Mouse (Mus musculus) gastrocnemius, adult 18-20 months (tissue): ENCODE data around the gene Atxn2. TPM values are rescaled to one million over a fixed set of nuclear protein-coding genes. Genes with fewer than 3 reads are reported as not detected.

Experiments
- DNase-seq: peaks from one replicate; pipeline ENCODE4 v3.0.0; 2021; ENCODE audit warnings: low spot score
- total RNA-seq, 2 experiments: library from RNA; stranded (reverse); gene quantifications; 2 replicates each; pipeline ENCODE4 v1.2.3; 2021

Atxn2 gene
- total RNA-seq, 2 experiments from 2014 or later: 80.1 to 109 TPM

DNA sequence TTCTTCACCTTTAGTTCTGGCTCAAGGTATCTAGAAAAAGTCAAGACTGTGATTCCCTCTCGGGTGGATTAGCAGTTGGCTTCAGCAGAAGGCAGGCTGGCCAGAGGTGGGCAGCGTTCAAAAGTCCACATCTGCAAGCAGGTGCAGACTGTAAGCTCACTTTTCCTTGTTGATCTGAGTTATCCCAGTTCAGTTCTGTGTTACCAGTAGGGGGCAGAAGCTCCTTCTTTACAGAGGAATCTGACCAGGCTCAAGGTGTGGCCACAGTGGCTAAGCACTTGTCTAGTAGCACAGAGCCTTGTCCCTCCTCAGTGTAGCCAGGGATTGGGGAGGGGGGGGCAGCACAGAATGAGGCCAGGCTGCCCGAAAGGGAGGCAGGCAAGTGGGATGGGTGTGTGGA lies 103.9 kb downstream of the Atxn2 start:
- peak; percentile 81 for DNase-seq

DNA sequence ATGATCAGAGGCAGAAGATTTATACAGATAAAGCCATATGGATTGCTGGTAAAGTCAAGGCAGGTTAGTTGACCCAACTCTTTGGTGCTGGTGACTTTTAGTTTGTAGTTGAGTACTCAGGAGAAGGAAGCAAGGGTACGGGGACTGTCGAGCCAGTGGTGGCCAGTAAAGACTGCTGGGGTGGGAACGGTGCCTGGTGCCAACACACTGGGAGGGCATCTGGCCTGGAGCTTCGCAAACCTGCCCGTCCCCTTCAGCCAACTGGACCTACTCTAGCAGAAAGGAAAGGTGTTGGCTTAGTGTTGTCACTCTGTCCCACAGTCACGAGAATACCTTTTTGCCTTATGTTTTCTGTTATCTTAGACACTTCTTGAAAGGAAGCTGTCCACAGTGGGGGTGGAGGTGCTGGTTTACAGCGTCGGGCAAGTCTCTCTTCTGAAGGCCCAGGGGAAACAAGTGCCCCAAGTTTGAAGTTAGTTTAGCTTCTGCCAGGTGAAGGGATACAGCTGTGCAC lies 104.8 kb downstream of the Atxn2 start:
- DNase-seq: no peak

DNA sequence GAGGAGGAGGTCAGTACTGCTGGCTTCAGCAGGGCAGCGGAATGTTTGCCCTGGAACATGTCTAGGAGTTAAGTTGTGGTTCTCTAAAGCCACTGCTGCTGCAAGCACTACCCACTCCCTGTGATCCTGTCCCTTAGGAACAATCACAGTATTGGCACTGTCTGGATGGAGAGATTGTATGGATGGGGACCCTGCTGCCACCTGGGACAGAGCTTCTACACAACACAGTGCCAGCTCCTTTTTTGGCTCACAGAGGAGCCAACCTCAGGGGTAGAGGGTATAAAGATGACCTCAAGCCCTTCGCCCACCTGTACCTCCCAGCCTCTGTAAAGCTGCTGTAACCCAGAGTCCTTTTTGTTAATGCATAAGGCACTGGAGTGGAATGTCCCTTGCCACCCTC lies 105.5 kb downstream of the Atxn2 start:
- DNase-seq: no peak

DNA sequence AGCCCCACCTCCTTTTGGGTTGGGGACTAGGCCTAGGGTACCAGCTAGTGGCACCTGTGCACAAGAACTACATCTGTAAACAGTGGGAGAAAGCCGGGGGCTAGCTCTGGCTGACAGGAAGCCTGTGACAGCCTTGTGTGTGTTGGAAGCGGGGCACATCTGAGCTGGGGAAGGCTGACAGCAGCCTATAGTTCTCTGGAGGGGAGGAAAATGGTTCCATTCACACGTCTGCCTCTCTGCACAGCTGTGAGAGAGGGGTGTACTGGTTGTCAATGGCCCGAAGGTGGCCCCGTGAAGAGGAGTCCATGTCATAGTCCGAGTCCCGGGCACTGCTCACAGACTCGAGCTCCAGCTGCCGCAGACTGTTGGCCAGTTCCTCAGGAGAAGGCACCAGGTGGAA lies 106.4 kb downstream of the Atxn2 start:
- no peak for DNase-seq

DNA sequence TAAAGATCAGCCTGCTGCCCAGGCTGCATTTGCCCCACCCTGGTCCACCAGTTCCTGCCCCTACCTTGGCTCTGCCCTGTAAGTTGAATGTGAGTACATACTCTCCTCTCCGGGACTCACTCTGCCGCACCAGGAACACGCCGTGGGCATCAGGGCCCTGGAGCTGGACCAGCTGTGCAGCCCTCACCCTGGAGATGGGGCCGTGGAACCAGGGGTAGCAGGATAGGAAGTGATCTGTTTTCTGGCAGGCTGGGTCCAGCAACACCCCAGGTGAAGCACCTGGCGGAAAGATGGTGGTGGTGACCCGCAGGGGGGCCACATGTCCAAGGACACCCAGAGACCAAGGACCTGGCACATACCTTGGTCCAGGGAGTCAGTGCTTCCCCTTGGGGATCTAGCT lies 107.3 kb downstream of the Atxn2 start:
- no peak for DNase-seq

DNA sequence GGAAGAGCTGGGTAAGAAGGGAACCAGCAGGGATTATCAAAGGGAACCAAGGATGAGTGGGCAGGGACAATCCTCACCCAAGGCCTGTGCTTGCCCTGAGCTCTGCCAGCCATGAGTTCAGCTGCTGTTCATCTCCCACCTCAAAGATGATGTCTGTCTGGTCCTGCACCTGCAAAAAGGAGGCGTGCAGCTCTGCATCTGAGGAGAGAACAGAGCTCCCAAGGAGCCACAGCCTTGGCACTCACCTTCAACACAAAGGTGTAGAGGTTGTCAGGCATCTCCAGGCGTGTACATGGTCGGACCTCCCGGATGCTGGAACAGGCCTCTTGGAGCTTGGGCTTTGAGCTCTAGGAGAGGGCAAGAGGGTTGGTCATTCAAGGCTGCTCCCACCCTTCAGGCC lies 107.7 kb downstream of the Atxn2 start:
- no peak for DNase-seq

DNA sequence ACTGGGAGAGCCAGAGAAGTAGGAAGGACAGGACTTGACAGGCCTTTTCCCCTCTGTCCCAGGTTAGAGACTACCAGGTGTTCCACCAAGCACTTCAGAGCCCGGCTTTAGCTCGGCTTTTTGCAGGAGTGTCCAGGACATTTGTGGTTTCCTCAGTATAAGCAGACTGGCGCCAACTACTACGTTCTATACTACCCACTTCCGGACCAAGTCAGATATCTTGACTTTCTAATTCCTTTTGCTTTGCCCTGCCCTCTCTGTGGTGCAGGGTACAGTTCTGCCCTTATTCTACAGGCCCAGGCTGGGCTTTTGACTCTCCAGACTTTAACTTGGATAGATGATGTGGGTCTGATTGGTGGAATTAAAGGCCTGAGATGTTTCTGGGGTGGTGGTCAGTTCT lies 108.4 kb downstream of the Atxn2 start:
- no peak for DNase-seq

DNA sequence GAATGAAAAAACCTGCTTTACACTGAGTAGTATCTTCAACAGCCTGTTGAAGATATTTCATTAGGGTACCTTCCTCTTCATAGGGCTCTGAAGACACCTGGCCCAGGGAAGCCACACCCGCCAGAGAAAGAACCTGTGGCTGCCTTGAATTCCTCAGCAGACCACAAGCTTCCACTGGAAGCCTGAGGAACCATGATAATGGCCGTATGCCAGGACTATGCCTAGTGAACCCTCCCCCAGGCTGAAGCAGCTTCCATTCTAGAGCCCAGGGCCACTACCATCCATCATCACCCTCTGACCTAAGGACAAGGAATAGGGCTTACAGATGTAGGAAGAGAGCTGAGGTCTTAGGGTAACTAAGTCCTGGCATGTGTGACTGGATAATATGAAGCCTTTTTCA lies 109.0 kb downstream of the Atxn2 start:
- no peak for DNase-seq

DNA sequence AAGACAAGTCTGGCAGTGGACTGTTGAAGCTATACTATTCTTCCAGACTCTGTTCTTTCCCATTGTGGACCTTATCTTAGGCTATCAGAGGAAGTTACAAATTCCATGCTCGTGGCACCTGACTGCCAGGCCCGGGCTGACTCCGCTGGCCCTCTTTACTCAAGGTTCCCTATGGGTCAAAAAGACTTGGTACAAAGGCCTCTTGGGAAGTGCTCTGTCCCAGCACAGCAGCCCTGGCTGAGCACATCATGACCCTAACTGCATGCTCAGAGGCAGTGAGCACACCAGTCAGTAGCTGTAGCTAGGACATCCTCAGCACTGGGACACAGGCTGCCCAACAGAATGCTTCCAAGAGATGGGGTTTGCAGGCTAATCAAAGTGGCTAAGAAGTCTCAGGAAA lies 109.5 kb downstream of the Atxn2 start:
- no peak for DNase-seq

DNA sequence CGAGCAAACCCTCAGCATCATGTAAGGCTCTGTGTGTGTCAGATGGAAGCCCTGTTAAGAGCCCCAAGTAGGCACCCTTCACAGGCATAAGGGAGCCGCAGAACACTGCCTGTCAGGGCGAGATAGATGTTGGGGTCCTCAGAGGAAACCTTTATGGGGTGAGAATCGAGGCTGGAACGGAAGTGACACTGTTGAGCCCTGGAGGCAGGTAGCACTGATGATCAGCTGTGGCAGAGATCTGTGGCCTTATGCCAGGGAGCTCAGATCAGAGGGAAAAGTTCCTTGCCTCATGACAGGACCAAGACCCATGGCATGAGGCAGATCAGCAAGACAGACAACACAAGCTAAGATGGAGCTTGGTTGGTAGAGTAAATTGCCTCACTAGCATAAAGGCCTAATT lies 110.0 kb downstream of the Atxn2 start:
- DNase-seq: no peak

DNA sequence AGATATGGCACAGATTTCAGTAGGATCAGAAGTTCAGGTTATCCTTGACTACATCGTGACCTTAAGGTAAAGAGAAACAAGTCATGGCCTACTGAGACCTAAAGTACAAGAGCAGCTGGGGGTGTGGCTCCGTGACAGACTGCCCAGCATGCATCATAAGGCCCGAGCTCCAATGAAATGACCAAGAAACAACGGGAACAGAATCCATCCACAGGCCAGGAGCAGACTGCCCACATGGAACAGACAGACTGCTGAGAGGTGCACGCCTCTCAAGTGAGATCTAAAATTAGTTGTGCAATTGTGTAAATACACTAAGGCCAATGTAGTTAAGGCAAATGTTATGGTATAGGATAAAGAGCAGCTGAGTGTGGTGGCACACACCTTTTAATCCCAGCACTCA lies 110.4 kb downstream of the Atxn2 start:
- no peak for DNase-seq

DNA sequence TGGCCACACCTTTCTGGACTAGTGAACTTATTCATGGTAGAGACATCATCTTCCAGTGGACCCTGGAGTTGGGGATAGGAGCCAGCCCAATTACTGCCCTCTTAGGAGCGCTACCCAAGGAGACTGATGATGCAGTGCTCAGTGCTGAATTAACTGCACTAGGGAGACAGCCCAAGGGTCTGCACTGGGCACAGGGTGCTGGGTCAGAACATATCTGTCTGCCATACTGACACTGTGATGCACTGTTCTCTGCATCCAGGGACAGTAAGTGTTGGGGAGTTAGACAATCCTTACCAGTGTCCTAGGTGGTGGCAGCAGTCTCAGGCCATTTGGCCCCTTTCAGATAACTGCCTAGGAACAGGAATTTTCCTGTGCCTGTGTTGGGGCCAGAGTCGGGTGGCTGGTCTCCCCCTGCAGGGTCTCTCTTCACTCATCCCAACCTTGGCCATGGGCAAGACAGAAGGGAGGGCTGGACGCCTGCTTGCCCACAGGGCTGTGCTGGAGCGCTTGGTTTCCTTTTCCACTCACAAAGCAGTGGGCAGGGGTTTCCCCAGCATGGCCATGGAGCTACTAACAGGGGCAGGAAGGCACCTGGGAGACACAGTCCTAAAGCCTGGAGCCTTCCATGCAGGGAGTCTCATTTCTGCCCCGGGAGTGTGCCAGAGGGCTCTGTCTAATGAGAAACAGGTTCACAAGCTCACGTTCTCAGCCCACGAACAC lies 111.8 kb downstream of the Atxn2 start:
- DNase-seq: no peak

DNA sequence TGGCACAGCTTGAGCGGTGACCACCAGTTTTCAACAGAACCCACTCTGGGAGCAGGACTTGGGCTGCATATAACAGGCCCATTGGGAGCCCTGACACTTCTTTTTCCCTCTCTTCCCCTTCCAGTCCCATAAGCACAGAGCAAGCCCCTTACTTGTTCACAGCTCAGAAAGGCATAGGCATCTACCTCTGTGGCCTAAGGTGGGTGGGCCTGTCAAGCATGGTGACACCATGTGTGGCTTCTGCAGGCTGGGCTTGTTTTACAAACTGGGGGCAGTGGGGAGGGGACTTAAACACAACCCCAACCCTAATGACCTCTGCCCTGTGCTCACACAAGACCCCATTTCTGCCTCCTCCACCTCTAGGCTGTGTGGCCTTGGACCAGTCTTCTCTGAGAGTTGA lies 112.5 kb downstream of the Atxn2 start:
- no peak for DNase-seq

DNA sequence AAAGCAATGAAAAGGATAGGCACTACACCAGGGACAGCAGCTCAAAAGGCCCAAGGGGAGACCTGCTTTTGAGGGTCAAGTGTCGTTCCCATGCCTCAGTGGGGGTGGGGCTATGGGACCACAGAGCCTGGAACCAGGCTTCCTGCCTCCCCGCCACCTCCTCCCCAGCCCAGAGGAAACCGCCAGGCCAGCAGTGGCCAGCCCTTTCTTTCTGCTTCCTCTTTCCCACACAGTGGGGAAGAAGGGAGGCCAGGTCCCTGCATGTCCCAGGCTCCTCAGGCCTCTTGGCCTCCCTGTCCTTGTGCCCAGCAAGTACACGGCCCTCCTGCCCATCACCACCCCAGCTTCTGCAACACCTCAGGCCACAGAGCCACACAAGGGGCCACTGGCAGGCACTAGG lies 113.0 kb downstream of the Atxn2 start:
- no peak for DNase-seq

DNA sequence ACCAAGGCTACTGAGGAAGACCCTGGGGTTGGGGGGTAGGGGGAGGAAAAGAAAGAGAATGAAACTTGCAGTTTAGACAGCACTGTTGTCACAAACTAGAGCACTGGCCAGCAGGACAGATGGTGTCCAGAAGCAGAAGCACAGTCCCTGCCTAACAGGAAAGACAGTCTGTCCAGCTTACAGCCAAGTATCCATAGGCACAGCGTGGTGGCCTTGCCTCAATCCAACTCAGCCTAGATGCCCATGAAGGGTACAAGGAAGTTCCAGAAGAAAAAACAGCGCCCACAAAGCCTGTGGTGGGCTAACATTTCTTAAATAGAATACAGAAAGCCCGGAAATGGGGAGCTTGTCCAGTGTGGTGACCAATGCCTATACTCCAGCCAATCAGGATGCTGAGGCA lies 114.5 kb downstream of the Atxn2 start:
- DNase-seq: no peak

DNA sequence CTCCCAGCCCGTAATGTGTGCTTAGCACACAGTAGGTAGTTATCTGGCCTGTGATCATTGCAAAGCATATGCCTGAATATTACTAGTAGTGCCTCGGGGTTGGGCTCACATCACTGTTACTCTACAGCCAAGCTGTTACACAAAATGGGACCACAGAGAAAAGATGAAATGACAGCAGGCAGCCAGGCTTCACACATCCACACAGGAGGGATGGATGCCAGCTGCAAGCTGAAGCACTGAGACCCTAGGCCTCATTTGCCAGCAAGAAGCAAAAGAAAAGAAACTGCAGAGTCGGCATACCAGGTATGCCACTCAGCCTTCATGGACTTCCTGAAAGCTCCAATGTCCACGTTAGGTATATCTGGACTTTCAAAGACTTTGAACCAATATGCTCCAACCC lies 116.7 kb downstream of the Atxn2 start:
- DNase-seq: no peak

DNA sequence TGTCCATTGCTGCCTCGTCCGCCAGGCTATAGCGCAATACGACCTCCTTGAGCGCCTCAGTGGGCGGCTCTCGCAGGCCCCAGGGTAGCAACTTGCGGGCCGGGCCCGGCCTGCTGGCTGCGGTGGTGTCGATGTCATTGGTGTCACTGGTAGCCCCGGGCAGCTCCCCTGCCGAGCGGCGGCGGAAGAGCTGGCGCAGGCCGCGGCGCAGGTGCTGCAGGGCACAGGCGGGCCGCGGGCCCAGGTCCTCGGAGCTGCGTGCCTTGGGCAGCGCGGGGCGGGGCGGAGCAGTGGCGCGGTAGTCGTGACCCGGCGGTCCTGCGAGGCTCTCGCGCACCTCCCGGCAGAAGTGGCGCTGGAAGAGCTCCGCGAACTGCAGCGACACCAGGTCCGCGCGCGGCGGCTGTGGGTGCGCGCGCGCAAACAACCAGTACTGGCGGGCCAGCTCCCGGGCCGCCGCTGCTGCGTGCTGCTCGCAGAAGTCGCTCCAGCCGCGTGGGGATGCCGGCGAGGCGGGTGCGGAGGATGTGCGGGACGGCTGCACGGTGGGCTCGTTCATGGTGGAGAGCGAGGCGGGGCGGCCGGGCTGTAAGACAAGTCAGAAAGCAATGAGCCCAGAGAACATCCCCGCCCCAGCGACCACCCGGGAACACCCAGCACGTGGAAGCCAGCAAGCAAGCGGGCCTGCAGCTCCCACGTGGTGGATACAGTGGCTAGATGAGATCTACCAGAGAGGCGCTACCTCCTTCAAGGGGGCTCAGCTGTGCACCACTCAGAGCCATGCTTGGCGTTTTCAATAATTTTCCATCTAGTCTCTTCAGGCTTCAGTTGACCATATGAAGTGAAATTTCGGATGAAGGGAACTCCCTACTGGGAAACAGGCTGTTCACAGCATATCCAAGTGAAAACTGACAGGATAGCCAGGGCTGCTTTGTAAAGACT lies 117.6 kb downstream of the Atxn2 start:
- DNase-seq: no peak

DNA sequence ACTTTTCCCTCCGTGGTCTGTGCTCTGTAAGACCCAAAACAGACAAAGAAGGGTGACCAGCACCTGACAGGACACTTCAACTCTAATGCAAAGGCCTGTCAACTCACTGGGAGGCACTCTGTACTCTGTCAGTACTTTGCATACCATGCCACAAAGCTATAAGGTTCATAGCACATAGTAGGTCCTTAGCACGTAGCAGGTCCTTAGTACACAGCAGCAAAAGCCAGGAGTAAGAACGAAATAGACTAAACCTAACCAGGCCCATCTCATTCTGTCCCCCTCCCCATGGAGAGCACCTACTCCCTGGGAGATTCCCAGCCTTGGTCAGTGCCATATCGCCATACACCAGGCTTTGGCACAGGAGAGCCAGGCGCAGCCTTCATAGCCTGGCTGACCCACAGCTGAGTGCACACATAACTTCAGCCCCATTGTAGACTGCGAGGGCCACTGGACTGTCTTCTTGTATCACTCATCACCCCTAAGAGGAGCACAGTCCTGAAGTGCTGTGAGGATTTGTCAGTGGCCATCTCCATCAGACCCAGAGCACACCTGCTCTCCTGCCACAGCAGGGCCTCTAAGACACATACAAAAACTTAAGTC lies 120.0 kb downstream of the Atxn2 start:
- DNase-seq: no peak

DNA sequence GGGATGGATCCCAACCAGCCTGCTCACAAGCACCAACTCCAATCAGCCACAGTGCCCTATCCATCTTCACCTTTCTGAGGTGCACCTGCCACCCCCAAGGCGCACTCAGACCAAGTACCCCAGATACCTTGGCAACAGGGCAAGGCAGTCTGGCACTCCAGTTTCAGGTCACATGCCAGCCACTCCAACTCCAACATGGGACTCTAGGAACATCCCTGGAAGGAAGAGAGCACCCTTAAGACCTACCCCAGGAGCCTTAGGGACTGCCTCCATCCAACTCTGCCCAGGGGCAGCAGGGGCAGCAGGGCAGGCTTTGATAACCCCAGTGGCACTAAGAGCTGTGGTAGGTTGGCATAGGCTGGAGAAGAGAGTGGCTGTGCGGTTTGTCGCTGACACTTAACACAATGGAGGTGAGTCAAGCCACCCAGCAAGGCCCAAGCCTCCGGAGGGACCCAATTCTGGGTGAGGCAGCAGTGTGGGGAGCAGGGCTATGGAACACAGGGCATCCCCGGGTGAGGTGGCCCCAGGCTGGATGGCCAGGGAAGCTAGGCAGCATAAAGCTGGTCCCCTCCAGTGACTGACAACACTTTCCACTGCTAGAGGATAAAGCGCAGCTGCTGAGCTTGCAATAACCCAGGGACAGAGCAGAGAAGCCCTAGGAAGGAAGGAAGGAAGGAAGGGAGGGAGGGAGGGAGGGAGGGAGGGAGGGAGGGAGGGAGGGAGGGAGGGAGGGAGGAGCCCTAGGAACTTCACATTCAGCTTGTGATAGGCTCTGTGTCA lies 121.4 kb downstream of the Atxn2 start:
- DNase-seq: no peak

DNA sequence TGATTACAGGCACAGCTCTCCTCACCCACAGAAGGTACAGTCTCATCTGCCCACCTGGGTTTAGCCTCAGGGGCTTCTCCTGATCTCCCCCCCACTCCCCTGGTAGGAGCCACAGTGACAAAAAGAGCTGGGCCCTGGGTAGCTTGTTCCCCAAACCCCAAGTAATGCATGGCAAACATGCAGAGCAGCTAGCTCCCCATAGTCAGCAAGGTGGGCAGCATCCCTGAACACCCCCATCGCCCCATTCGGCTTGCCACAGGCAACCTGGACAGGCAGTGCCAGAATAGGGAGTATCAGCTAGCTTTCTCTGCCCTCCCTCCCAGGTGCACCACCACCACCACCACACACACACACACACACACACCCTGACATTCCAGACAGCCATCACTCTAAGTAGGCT lies 122.0 kb downstream of the Atxn2 start:
- DNase-seq: no peak

DNA sequence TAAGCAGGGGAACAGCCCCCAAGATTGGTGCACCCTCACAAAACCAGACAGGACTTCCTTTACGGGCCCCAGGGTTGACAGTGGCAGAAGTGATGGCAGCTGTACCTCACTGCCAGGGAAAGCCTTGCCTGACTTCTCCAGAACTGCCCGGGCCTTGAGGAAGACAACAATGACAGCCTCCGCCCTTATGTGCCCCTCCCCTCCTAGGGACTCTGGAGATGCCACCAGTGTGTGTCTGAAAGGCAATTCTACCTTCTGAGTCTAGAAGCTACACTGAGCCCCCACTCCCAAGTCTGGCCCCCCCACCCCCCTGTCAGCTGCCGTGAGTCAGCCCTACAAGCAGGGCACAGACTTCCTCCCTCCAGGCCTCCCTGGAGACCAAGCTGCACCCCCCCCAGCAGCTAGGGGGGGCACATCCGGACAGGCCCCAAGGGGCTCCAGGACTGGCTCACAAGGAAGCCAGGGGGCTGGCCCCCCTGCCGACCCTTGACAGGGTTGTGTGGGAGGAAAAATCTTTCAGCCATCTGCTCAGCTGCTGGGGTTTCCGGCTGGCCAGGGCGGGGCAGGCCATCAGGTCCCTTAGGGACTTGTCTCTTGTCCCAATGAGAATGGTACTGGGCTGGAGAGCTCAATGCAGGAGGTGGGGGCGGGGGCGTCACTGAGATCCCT lies 122.6 kb downstream of the Atxn2 start:
- peak; percentile 55 for DNase-seq
